Mouse (Mus musculus): ENCODE measurements around the gene Isoc2b. TPM values are rescaled to one million over a fixed set of nuclear protein-coding genes. Genes with fewer than 3 reads are reported as not detected.

Gene Isoc2b
- polyA plus RNA-seq, 2 experiments = 1.6 to 2.8 TPM

DNA sequence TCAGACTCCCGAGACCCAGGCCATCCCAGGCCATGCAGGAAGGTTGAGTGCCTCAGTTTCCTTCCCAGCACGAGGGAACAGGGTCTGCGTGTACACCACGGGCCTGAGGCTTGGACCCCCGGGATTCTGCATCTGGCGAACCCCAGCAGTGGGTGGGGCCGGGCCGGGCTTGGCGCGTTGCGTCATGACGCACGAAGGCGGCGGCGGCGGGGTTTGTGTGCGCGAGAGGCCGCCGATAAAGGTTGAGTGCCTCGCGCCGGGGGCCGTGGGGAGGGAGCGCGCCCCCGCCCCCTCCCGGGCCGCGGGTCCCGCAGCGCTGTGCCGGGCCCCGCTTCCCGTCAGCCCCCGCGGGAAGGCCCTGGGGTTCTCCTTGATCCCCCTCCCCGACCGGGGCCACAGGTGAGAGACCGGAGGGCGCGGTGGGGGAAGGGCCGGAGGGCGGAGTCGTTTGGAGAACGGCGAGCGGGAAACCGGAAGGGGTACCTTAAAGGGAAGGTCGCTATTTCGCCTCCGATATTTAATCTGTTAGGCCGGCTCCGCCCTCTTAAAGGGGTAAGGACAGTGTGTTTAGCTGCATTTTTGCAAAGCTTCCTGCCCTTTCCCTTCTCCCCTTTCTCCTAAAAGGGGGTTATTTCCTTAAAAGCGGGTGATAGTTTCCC, 45.1 kb upstream of the Isoc2b start, which contains the start of gene Zfp628:
Zfp628 (plus strand) TSS at position 211 of the 659 bp plus-strand sequence.
- peak within 1 kb of the TSS; percentile 77 for H3K4me2 ChIP-seq (ENCODE audit: low read depth)
- peak within 1 kb of the TSS; percentile 78 for H3K27ac ChIP-seq
- peak within 1 kb of the TSS; percentile 72 to 100 for H3K4me3 ChIP-seq (ENCODE audit: insufficient read depth in 1 of 2, low read depth in 2 of 2, low read length in 2 of 2)
- H3K4me1 ChIP-seq (replicated peaks; ENCODE audit: control insufficient read depth in 2 of 2, insufficient read depth in 2 of 2, low read length in 1 of 2) = peaks cover 8 to 14% of the 10 kb centered on the region in 2 experiments
- peak within 1 kb of the TSS; percentile 69 for H3K9ac ChIP-seq (replicated peaks)
- TF ChIP-seq EP300 (IDR thresholded peaks at IDR 0.05; ENCODE audit: low read depth) (no peak), CTCF (IDR thresholded peaks at IDR 0.05; ENCODE audit: low read depth) (no peak)
- peak; percentile 89 for ATAC-seq (ENCODE audit: insufficient read depth)
- under 1% methylated on average over 54 of the region's 56 CpGs for WGBS (ENCODE audit: insufficient replicate concordance)
- H3K27me3 ChIP-seq (ENCODE audit: control insufficient read depth, insufficient read depth, low read length) = no peaks in the 10 kb centered on the region
- peaks cover 12% of the 10 kb centered on the region; the same call in 1 of the 2 replicates for H3K36me3 ChIP-seq (replicated peaks; ENCODE audit: control insufficient read depth, insufficient read depth, low read depth)
- DNase-seq (ENCODE audit: low read depth in 3 of 3, low spot score in 3 of 3) = peak; percentile 86 to 89 (median 87)
- H3K9me3 ChIP-seq (ENCODE audit: control insufficient read depth, low read length) = no peaks in the 10 kb centered on the region

DNA sequence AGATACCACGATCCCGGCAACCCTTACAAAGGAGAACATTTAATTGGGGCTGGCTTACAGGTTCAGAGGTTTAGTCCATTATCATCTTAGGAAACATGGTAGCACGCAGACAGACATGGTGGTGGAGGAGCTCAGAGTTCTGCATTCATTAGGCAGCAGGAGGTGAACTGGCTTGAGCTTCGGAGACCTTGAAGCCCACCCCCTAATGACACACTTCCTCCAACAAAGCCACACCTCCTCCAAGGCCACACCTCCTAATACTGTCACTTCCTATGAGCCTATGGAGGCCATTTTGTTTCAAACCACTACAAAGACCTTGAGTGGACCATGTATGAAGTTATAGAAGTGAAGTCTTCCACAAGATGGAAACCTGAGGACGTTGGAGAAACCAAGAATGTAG, 42.2 kb upstream of the Isoc2b start:
- Histone ChIP-seq H3K36me3 (replicated peaks; ENCODE audit: control insufficient read depth, insufficient read depth, low read depth) (no peaks in the 10 kb centered on the region), H3K4me3 (ENCODE audit: insufficient read depth in 1 of 2, low read depth in 2 of 2, low read length in 2 of 2) (no peak overlapping the region), H3K4me1 (replicated peaks; ENCODE audit: control insufficient read depth in 2 of 2, insufficient read depth in 2 of 2, low read length in 1 of 2) (peaks cover 8 to 14% of the 10 kb centered on the region in 2 experiments), H3K9me3 (ENCODE audit: control insufficient read depth, low read length) (no peaks in the 10 kb centered on the region), H3K9ac (replicated peaks) (no peak overlapping the region), H3K27me3 (ENCODE audit: control insufficient read depth, insufficient read depth, low read length) (no peaks in the 10 kb centered on the region), H3K4me2 (ENCODE audit: low read depth) (no peak overlapping the region), H3K27ac (no peak overlapping the region)
- WGBS (ENCODE audit: insufficient replicate concordance) = 50% methylated on average over 5 of the region's 5 CpGs
- no peak for DNase-seq (ENCODE audit: low read depth in 3 of 3, low spot score in 3 of 3)
- TF ChIP-seq EP300 (IDR thresholded peaks at IDR 0.05; ENCODE audit: low read depth) (no peak), CTCF (IDR thresholded peaks at IDR 0.05; ENCODE audit: low read depth) (no peak)
- no peak for ATAC-seq (ENCODE audit: insufficient read depth)

DNA sequence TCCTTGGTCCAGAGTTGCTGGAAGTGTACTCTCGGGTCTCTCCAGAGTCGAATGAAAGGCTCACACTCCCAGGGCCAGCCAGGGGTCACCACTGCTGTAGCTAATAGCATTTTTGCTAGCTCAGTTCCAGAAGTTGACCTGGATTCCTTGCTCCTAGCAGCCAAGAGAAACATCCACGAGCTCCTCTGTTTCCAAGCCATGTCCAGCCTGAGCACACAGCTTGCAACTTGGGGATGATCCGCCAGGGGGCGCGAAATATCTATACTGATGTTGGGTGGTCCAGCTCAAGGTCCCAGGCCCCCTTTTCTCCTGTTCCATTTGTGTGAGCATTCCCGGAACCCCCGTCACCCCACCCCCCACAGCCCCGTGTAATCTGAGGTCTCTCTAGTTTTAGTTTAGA, 41.5 kb upstream of the Isoc2b start:
- peak; percentile 71 for TF ChIP-seq CTCF (IDR thresholded peaks at IDR 0.05; ENCODE audit: low read depth)
- no peak for TF ChIP-seq EP300 (IDR thresholded peaks at IDR 0.05; ENCODE audit: low read depth)
- Histone ChIP-seq H3K9ac (replicated peaks) (no peak overlapping the region), H3K9me3 (ENCODE audit: control insufficient read depth, low read length) (no peaks in the 10 kb centered on the region), H3K4me1 (replicated peaks; ENCODE audit: control insufficient read depth in 2 of 2, insufficient read depth in 2 of 2, low read length in 1 of 2) (peaks cover 8 to 12% of the 10 kb centered on the region in 2 experiments), H3K4me3 (ENCODE audit: insufficient read depth in 1 of 2, low read depth in 2 of 2, low read length in 2 of 2) (no peak overlapping the region), H3K27me3 (ENCODE audit: control insufficient read depth, insufficient read depth, low read length) (no peaks in the 10 kb centered on the region), H3K4me2 (ENCODE audit: low read depth) (no peak overlapping the region), H3K36me3 (replicated peaks; ENCODE audit: control insufficient read depth, insufficient read depth, low read depth) (no peaks in the 10 kb centered on the region), H3K27ac (no peak overlapping the region)
- no peak for DNase-seq (ENCODE audit: low read depth in 3 of 3, low spot score in 3 of 3)
- ATAC-seq (ENCODE audit: insufficient read depth) = no peak
- WGBS (ENCODE audit: insufficient replicate concordance) = 35% methylated on average over 9 of the region's 9 CpGs

DNA sequence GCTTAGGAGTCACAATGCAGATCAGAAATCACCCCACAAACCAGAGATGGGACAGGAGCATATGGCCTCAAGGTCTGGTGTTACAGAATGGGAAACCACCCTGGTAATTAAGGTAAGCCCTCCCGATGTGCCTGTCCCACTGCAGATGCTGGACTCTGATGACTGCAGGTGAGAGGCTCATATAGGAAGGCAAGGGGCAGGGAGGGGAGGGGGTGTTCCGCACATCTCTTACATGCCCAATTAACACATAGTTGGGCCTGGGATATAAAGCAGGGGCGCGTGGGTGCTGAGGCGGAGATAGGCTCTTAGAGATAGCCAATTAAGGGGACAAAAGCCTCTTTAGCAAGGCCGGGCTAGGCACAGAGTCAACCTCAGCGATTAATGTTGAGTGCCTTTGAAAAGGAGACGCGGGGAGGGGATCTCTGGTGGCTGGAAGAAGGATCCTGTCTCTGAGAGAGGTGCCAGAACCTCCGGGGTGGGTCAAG, 36.5 kb upstream of the Isoc2b start, which contains the start of gene Gm36210:
Gm36210 (minus strand) TSS at position 51 of the 485 bp plus-strand sequence.
- H3K4me1 ChIP-seq (replicated peaks; ENCODE audit: control insufficient read depth in 2 of 2, insufficient read depth in 2 of 2, low read length in 1 of 2) = no peaks in the 10 kb centered on the region
- DNase-seq (ENCODE audit: low read depth in 3 of 3, low spot score in 3 of 3) = no peak
- TF ChIP-seq EP300 (IDR thresholded peaks at IDR 0.05; ENCODE audit: low read depth) (no peak), CTCF (IDR thresholded peaks at IDR 0.05; ENCODE audit: low read depth) (no peak)
- H3K4me3 ChIP-seq (ENCODE audit: insufficient read depth in 1 of 2, low read depth in 2 of 2, low read length in 2 of 2) = no peak within 1 kb of the TSS
- H3K27me3 ChIP-seq (ENCODE audit: control insufficient read depth, insufficient read depth, low read length) = no peaks in the 10 kb centered on the region
- no peak within 1 kb of the TSS for H3K27ac ChIP-seq
- WGBS (ENCODE audit: insufficient replicate concordance) = 68% methylated on average over 10 of the region's 10 CpGs
- H3K4me2 ChIP-seq (ENCODE audit: low read depth) = no peak within 1 kb of the TSS
- ATAC-seq (ENCODE audit: insufficient read depth) = no peak
- H3K9ac ChIP-seq (replicated peaks) = no peak within 1 kb of the TSS
- no peaks in the 10 kb centered on the region for H3K36me3 ChIP-seq (replicated peaks; ENCODE audit: control insufficient read depth, insufficient read depth, low read depth)
- H3K9me3 ChIP-seq (ENCODE audit: control insufficient read depth, low read length) = no peaks in the 10 kb centered on the region

DNA sequence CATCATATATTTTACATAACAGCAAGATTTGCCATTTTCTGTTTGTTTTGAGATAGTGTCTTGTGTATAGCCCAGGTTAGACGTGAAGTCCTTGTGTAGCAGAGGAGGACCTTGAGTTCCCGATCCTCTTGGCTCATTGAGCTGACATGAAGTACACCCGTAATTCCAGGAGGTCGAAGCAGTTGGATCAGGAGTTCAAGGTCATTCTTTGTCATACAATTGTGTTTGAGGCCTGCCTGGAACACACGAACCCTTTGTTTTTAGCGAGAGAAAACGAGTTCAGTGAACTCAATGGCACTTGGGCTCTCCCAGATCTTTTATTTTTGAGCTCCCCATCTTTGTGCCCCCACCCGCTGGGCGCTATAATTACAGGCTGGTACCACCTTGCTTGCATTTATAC, 32.3 kb upstream of the Isoc2b start:
- Histone ChIP-seq H3K4me1 (replicated peaks; ENCODE audit: control insufficient read depth in 2 of 2, insufficient read depth in 2 of 2, low read length in 1 of 2) (peaks cover 10 to 15% of the 10 kb centered on the region in 2 experiments), H3K4me2 (ENCODE audit: low read depth) (no peak overlapping the region), H3K27me3 (ENCODE audit: control insufficient read depth, insufficient read depth, low read length) (no peaks in the 10 kb centered on the region), H3K9me3 (ENCODE audit: control insufficient read depth, low read length) (no peaks in the 10 kb centered on the region), H3K36me3 (replicated peaks; ENCODE audit: control insufficient read depth, insufficient read depth, low read depth) (no peaks in the 10 kb centered on the region), H3K9ac (replicated peaks) (no peak overlapping the region), H3K4me3 (ENCODE audit: insufficient read depth in 1 of 2, low read depth in 2 of 2, low read length in 2 of 2) (no peak overlapping the region), H3K27ac (no peak overlapping the region)
- TF ChIP-seq EP300 (IDR thresholded peaks at IDR 0.05; ENCODE audit: low read depth) = no peak
- no peak for TF ChIP-seq CTCF (IDR thresholded peaks at IDR 0.05; ENCODE audit: low read depth)
- no peak for DNase-seq (ENCODE audit: low read depth in 3 of 3, low spot score in 3 of 3)
- 59% methylated on average over 9 of the region's 9 CpGs for WGBS (ENCODE audit: insufficient replicate concordance)
- ATAC-seq (ENCODE audit: insufficient read depth) = no peak

Data from liver, embryonic 14.5 days (tissue).